Mouse (Mus musculus) right cerebral cortex, postnatal 4 days (tissue): ENCODE measurements at regions not wholly inside any gene's neighbourhood (a gene's known extent, or its start where the extent isn't known, plus 50 kb on each side); places are given as distances from the start of the nearest gene placed in this dataset.
A peak's percentile ranks its signal among the peaks of the same experiment; 100 is the strongest.

Source experiments
- DNase-seq: peaks from one replicate; pipeline ENCODE4 v3.0.0-alpha.2; 2022

- DNase-seq: no peak
Observed at GRCm38 (mm10) chr12:58743800-58744199, 268.0 kb downstream of the Sec23a start.

- no peak for DNase-seq
Observed at GRCm38 (mm10) chr12:58728094-58728493, 283.7 kb downstream of the Sec23a start.

- DNase-seq: no peak
Observed at GRCm38 (mm10) chr12:58727547-58727946, 284.3 kb downstream of the Sec23a start.

- DNase-seq: no peak
Observed at GRCm38 (mm10) chr12:58717908-58718307, 293.9 kb downstream of the Sec23a start.

GRCm38 (mm10) chr12:58714207-58714606 is 297.6 kb downstream of the Sec23a start:
- no peak for DNase-seq

- DNase-seq: no peak
Observed at GRCm38 (mm10) chr12:58695680-58696079, 316.1 kb downstream of the Sec23a start.

- no peak for DNase-seq
Observed at GRCm38 (mm10) chr12:58669914-58670635, 341.7 kb downstream of the Sec23a start.

GRCm38 (mm10) chr12:58654530-58655056 is 357.2 kb downstream of the Sec23a start:
- no peak for DNase-seq

- DNase-seq: no peak
Observed at GRCm38 (mm10) chr12:58653751-58654150, 358.1 kb downstream of the Sec23a start.

GRCm38 (mm10) chr12:58653222-58653621 is 358.6 kb downstream of the Sec23a start:
- DNase-seq: peak; percentile 11

- DNase-seq: no peak
Observed at GRCm38 (mm10) chr12:58652701-58653100, 359.1 kb downstream of the Sec23a start.

- no peak for DNase-seq
Observed at GRCm38 (mm10) chr12:58648322-58648721, 363.5 kb downstream of the Sec23a start.

- DNase-seq: no peak
Observed at GRCm38 (mm10) chr12:58643843-58644242, 368.0 kb downstream of the Sec23a start.

GRCm38 (mm10) chr12:58639478-58639877 is 370.4 kb upstream of the Clec14a start:
- DNase-seq: no peak

GRCm38 (mm10) chr12:58638260-58638659 is 369.2 kb upstream of the Clec14a start:
- DNase-seq: no peak

GRCm38 (mm10) chr12:58632529-58632928 is 363.4 kb upstream of the Clec14a start:
- no peak for DNase-seq

- DNase-seq: no peak
Observed at GRCm38 (mm10) chr12:58628817-58629216, 359.7 kb upstream of the Clec14a start.

GRCm38 (mm10) chr12:58625144-58625543 is 356.1 kb upstream of the Clec14a start:
- no peak for DNase-seq

- DNase-seq: no peak
Observed at GRCm38 (mm10) chr12:58619508-58620310, 350.6 kb upstream of the Clec14a start.

- no peak for DNase-seq
Observed at GRCm38 (mm10) chr12:58594781-58595180, 325.7 kb upstream of the Clec14a start.

GRCm38 (mm10) chr12:58591480-58591829 is 322.4 kb upstream of the Clec14a start:
- no peak for DNase-seq

- no peak for DNase-seq
Observed at GRCm38 (mm10) chr12:58590547-58591479, 321.7 kb upstream of the Clec14a start.
